ENCODE assay signal across 24 mouse cellular contexts in the genomic region with DNA sequence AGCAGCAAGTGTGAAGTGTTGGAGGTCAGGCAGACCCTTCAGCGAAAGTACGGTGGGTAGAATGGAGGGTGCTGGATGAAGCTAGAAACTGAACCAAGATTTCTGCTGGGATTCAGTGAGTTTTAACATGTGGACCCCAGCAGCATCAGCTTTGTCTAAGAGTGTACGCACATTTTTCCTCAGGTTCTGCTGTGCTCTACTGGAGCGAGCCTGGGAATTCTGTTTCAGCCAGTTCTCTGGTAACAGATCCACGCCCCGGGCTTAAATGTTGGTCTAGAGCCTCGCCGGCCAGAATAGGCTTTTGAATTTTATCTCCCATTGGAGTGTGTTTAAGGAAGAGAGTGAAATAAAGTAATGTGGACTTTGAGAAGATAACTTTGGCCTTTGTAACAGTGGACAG. TPM values are rescaled to one million over a fixed set of nuclear protein-coding genes. Genes with fewer than 3 reads are reported as not detected.
DNase-seq lines count a peak whose midpoint lies in the region; ATAC-seq lines count a peak whose summit lies in the region.
"Had no signal": no experiment of that assay in that cellular context is flagged by ENCODE, and none has a peak within 500 bp of the region (broad histone marks: within the 10 kb centered on the region; RNA-seq: fewer than 3 reads in every experiment).

No protein-coding gene starts in this region.

- no peaks in the 10 kb centered on the region for H3K4me1 ChIP-seq in kidney, embryonic 14.5 days (ENCODE audit: control insufficient read depth, insufficient read depth, low read length)
- peaks cover 17% of the 10 kb centered on the region for H3K4me1 ChIP-seq in kidney, embryonic 16.5 days (ENCODE audit: insufficient read depth, low read length)
- H3K4me1 ChIP-seq in neural tube, embryonic 15.5 days = peaks cover 40% of the 10 kb centered on the region
- H3K4me1 ChIP-seq: embryonic facial prominence, embryonic 15.5 days had no signal

- H3K4me2 ChIP-seq in kidney, embryonic 14.5 days (replicated peaks; ENCODE audit: low read depth, low read length) = no peak overlapping the region
- no peak overlapping the region for H3K4me2 ChIP-seq in kidney, embryonic 16.5 days (replicated peaks; ENCODE audit: low read depth, low read length)
- no peak overlapping the region for H3K4me2 ChIP-seq in neural tube, embryonic 15.5 days
- H3K4me2 ChIP-seq: embryonic facial prominence, embryonic 15.5 days; hindbrain, embryonic 12.5 days had no signal

- no peak for DNase-seq in kidney, adult 18-20 months
- peak; percentile 13 for DNase-seq in kidney, postnatal 14 days
- DNase-seq in urinary bladder, adult 18-20 months (ENCODE audit: low spot score in 2 of 2) = no peak
- DNase-seq in heart, adult 8-10 months (ENCODE audit: low spot score) = no peak
- DNase-seq: adrenal gland, adult 8-10 months; adrenal gland, postnatal 36 days; cerebellum, adult 2 months; cerebellum, postnatal 14 days; embryo, embryonic 11 days; gastrocnemius, postnatal 36 days; heart, adult 11 months; heart, postnatal 10 days; heart, postnatal 4 days had no signal

- H3K27me3 ChIP-seq in kidney, embryonic 14.5 days (ENCODE audit: control insufficient read depth, insufficient read depth, low read length) = no peaks in the 10 kb centered on the region
- no peaks in the 10 kb centered on the region for H3K27me3 ChIP-seq in kidney, embryonic 16.5 days (ENCODE audit: insufficient read depth, low read length)
- no peaks in the 10 kb centered on the region for H3K27me3 ChIP-seq in neural tube, embryonic 15.5 days (replicated peaks)
- H3K27me3 ChIP-seq: embryonic facial prominence, embryonic 15.5 days; hindbrain, embryonic 12.5 days had no signal

- no peak overlapping the region for H3K9ac ChIP-seq in kidney, embryonic 14.5 days (ENCODE audit: low read depth, low read length)
- H3K9ac ChIP-seq in kidney, embryonic 16.5 days (replicated peaks; ENCODE audit: low read length) = no peak overlapping the region
- no peak overlapping the region for H3K9ac ChIP-seq in neural tube, embryonic 15.5 days (replicated peaks)
- H3K9ac ChIP-seq: embryonic facial prominence, embryonic 15.5 days; hindbrain, embryonic 12.5 days had no signal

- H3K9me3 ChIP-seq in kidney, embryonic 14.5 days (ENCODE audit: control insufficient read depth, low read length) = no peaks in the 10 kb centered on the region
- no peaks in the 10 kb centered on the region for H3K9me3 ChIP-seq in kidney, embryonic 16.5 days (ENCODE audit: low read length)
- no peaks in the 10 kb centered on the region for H3K9me3 ChIP-seq in neural tube, embryonic 15.5 days (replicated peaks)
- H3K9me3 ChIP-seq: embryonic facial prominence, embryonic 15.5 days; forebrain, embryonic 10.5 days; heart, embryonic 10.5 days; hindbrain, embryonic 12.5 days had no signal

- 69% methylated on average over 8 of the region's 8 CpGs for WGBS in kidney, embryonic 14.5 days
- 62% methylated on average over 8 of the region's 8 CpGs for WGBS in kidney, embryonic 16.5 days
- WGBS in neural tube, embryonic 15.5 days = 70% methylated on average over 8 of the region's 8 CpGs

- no peaks in the 10 kb centered on the region for H3K36me3 ChIP-seq in kidney, embryonic 14.5 days (ENCODE audit: control insufficient read depth, insufficient read depth, low read length)
- no peaks in the 10 kb centered on the region for H3K36me3 ChIP-seq in kidney, embryonic 16.5 days (ENCODE audit: insufficient read depth, low read length)
- H3K36me3 ChIP-seq in neural tube, embryonic 15.5 days = no peaks in the 10 kb centered on the region
- H3K36me3 ChIP-seq: embryonic facial prominence, embryonic 15.5 days; forebrain, embryonic 10.5 days; heart, embryonic 10.5 days; hindbrain, embryonic 12.5 days had no signal

- peak; percentile 52; the same call in 1 of the 2 replicates for ATAC-seq in kidney, embryonic 14.5 days (ENCODE audit: low FRiP score, low TSS enrichment)
- peak; percentile 86; the same call in 1 of the 2 replicates for ATAC-seq in kidney, embryonic 16.5 days (ENCODE audit: low FRiP score, low TSS enrichment)
- peak; percentile 41; the same call in 1 of the 2 replicates for ATAC-seq in neural tube, embryonic 15.5 days (ENCODE audit: low FRiP score)
- ATAC-seq: forebrain, embryonic 14.5 days had no signal

- H3K27ac ChIP-seq in kidney, embryonic 14.5 days (ENCODE audit: low read depth, low read length) = no peak overlapping the region; the same call in 1 of the 2 replicates
- no peak overlapping the region; the same call in 1 of the 2 replicates for H3K27ac ChIP-seq in kidney, embryonic 16.5 days (ENCODE audit: low read length)
- peak overlapping the region; percentile 45 for H3K27ac ChIP-seq in neural tube, embryonic 15.5 days (replicated peaks)
- H3K27ac ChIP-seq: embryonic facial prominence, embryonic 15.5 days; forebrain, embryonic 10.5 days; heart, embryonic 10.5 days; hindbrain, embryonic 12.5 days had no signal

- no peak overlapping the region for H3K4me3 ChIP-seq in kidney, embryonic 14.5 days (ENCODE audit: low read length)
- no peak overlapping the region for H3K4me3 ChIP-seq in kidney, embryonic 16.5 days (ENCODE audit: low read length)
- H3K4me3 ChIP-seq in neural tube, embryonic 15.5 days (replicated peaks) = no peak overlapping the region
- H3K4me3 ChIP-seq: embryonic facial prominence, embryonic 15.5 days; erythroblast, embryonic 14.5 days; forebrain, embryonic 10.5 days; heart, embryonic 10.5 days; hindbrain, embryonic 12.5 days had no signal

RNA-seq across cellular contexts. Expression of gene Plppr1, which starts 45.8 kb away (rescaled TPM):
- polyA plus RNA-seq in kidney, embryonic 14.5 days (2014; fragmentation: Nextera tagmentation; extraction: Ambion mirVana) = 3.1 and 4.5 TPM in 2 replicates
- polyA plus RNA-seq in kidney, embryonic 16.5 days (2015; fragmentation: Nextera tagmentation; extraction: Ambion mirVana) = 6.3 TPM in 2 replicates
- polyA plus RNA-seq in neural tube, embryonic 15.5 days (2015; fragmentation: Nextera tagmentation; extraction: Ambion mirVana) = 77.9 and 91.9 TPM in 2 replicates
- under 1 TPM in 1 of 4 experiments, not detected in 3; 0.16 TPM for total RNA-seq in heart, adult 8-10 months (2022)
- total RNA-seq: common myeloid progenitor, adult 5-6 weeks; gastrocnemius, adult 8-10 months; gastrocnemius, postnatal 36 days had no signal
- polyA plus RNA-seq: erythroblast, embryonic 14.5 days had no signal

Comparison
In these comparisons a context has a peak if more than half of its experiments do, and no peak if none do; other contexts are left out.
1. RNA of gene Plppr1, which starts 45.8 kb away (polyA plus RNA-seq): 77.9 to 91.9 TPM in neural tube, embryonic 15.5 days; 6.3 TPM in kidney, embryonic 16.5 days and 3.1 to 4.5 TPM in kidney, embryonic 14.5 days; every median in the first group is over 10 times any median in the second.
2. Peak in every context shown above with its lines, with median percentiles within 50 percentile points of each other: ATAC-seq.